Mouse (Mus musculus): Measurements from ENCODE around the gene Lgr6.
"Not testable (repeated sequence)": the region's sequence is repeated elsewhere in the genome, so short reads cannot be mapped to it uniquely, and the experiment has no call there.

Gene Lgr6

DNA sequence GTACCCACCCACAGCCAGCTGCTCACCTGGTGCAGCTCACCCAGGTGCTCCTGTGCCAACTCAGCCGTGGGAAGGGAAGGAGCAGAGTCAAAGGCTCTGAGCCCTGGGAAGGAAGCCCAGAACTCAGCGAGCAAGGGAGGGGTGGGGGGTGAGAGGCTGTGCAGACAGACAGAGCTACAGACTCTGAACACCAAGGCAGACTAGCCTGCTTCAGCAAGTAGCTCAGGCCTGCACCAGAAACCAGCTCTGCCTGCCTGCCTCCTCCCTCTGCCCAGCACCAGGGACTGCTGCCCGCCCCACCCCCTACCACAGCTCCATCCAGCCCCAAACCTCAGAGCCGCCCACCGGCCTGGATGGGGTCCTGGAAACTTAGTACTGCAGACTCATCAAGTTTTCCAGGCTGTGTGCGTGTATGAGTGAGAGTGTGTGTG is 22.9 kb upstream of the Lgr6 start:
- DNase-seq, result peak in 1 of 2 experiments; percentile 49

DNA sequence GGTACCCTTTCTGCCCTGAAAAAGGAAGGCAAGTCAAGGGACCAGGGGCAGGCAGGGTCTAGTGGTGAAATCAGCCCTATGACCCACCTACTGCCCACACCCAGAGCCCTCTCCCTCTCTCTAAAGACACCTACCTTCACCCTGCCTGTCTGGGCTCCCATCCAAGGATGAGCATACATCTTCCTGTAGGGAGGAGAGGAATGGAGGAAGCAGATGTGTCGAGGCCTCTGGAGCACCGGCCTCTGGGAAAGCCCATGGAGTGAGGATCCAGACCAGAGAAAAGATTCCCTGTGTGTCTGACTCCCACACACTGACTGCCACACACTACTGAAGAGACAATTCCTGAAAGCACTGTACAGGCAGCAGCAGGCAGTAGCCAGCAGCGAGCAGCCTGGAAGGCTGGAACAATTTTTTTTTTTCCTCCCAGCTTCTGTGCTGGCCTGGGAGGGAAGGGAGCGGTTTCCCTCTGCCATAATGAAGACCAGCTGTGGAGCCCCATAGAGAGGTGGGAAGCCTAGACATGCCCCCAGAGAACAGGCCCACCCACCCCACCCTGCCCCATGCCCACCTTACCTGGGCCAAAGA is 21.5 kb upstream of the Lgr6 start:
- DNase-seq, result peak in 1 of 2 experiments; percentile 39

DNA sequence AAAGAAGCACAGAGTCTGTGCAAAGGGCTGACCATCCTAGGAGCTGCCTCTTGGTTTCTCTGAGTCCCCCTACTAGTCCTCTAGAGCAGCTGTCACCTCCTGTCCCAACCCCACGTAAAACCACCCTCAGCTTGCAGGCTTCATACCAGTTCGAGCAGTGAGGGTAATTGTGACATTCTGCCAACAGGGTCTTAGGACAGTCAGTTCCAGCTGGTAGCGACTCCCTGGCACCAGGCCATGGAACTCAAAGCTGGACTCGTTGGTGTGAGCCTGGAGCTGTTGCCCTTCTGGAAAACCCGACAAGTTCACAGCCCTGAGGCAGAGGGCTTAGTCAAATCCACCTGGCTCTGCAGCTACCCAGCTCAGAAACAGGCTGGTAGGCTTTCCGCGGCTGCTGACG is 20.9 kb upstream of the Lgr6 start:
- DNase-seq, result peak in 1 of 2 experiments; percentile 47

DNA sequence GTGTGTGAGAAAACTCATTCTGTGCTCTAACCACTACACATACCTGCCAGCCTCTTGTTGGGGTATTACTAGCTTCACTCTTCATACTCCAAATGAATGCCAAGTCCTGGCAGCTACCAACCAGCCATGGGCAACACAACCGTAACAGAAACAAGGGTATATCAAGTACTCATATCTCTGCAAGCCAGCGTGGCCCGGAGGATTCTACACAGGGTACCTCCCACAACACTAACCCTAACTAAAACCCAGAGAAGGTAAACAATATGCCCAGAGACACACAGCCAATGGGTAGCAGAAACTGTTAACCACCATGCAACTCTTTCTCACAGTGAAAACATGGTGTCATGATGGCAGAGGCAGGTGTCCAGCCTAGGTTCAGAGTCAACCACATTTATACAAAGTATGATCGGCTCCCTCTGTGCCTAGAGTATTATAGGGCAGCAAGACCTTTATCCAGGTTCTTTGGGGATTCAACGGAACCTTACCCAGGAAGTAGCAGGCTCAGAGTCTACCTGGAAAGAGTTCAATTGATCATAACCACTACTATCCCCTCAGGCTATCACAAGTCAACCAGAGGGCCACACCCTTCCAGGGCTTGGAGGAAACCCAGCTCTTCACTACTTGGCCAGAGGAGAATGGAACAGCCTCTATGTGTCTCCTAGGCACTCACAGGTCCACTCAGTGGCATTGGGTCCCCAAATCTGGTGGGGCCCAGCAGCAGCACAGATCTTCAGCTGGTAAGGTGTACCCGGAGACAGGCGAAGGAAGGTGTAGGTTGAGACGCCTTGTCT is 19.7 kb upstream of the Lgr6 start:
- DNase-seq, result no peak

DNA sequence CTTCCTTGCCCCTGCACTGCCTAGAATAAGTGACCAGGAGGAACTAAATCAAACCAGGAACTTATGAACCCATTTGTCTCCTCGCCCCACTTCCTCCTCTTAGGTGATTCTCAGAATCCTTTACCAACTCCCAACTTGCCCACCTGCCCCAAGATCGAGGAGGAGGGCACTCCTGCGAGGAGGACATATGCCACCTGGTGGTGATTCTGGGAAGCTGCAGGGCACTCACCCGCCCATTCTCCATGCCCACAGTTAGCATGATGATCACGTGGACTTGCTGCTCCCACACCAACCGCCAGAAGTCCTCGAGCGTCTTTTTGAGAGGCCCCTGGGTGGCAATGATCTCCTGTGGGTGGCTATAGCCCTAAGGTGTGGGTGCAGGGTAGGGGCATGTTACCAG is 7.6 kb upstream of the Lgr6 start:
- peak; percentile 64 to 69 for DNase-seq

DNA sequence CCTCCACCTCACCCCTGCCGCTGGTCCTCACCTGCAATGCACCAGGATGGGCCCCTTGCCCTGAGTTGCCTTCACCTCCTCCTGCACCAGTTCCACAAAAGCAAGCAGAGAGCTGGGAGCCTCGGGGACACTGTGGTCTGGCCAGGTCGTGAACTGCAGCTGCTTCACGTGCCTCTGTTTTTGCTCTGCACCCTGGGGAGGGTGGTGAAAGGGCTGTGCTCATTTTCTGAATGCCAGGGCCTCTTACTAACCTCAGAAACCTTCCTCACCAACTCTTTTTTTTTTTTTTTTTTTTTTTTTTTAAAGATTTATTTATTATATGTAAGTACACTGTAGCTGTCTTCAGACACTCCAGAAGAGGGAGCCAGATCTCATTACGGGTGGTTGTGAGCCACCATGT is 6.2 kb upstream of the Lgr6 start:
- DNase-seq, result not testable (repeated sequence)

DNA sequence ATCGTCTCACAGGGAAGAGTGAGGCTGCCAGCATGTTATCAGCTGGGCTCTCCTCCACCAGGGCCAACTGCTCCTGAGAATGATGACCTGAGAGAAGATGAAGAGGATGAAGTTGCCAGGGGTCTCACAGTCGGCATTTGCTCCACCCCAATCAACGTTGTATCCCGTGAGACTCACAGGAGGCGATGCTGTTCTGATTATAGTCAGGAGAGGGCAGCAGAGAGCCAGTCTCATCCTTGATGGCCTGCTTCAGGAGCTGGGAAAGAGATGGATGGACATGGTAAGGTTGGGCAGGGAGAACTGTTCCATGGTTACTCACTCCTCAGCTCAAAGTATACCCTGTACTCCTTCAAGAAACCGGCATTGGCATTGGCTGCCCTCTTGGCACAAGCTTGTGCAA is 5.0 kb upstream of the Lgr6 start:
- peak; percentile 88 to 89 for DNase-seq

DNA sequence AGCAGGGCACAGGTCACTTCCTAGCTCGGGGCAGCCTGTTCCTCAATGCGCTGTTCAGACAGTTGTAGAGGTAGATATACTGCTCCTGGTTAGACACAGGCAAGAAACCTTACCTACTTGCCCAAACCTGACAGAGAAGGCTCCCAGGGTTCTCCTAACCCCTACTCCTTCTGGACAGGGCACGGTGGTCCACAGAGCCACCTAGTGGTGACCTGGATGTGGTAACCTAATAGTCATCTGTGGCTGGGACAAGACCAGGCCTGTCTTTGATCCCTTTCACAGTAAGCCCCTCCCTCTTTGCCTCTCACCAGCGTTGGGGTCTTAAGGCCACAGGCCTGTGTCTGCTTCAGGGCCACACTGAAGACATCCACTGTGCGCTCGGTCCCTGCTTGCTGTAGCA is 3.5 kb upstream of the Lgr6 start:
- DNase-seq, result peak; percentile 69 to 73

DNA sequence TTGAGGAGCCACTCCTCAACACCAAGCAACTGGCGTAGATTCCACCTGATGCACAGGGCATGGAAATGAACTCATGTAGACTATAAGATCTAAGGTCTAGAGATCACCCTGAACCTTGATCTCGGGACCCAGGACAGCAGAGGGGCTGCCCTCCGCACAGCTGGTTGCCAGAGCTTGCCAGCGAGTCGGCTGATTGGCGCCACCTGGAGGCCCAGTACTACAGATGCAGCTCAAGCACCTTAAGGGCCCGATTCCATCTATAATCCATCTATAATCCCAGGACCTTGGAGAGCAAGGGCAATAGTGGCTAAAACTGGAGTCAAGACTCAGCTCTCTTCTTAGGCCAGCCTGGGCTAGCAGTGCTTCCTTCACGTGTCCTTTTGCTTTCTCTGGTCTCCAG is 875 bp upstream of the Lgr6 start:
- DNase-seq, result peak; percentile 87 to 90

DNA sequence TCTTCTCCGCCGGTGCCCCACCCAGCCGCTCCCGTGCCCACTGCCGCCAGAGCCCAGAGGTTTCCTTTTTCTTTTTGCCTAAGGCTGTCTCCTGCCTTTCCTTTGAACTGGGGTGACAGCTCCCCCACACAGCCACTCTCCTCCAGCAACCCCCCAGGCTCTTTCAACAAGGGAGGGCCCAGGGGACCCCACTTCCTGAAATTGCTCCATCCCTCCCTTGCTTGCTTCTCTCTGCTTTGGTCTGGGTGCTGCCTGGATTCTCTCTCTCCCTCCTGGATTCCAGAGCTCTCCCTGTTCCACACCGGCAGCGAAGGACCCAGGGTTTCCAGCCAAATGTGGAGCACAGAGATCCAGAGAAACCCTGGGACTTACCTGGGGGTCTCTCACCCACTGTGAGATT is 4.7 kb downstream of the Lgr6 start:
- no peak for DNase-seq

DNA sequence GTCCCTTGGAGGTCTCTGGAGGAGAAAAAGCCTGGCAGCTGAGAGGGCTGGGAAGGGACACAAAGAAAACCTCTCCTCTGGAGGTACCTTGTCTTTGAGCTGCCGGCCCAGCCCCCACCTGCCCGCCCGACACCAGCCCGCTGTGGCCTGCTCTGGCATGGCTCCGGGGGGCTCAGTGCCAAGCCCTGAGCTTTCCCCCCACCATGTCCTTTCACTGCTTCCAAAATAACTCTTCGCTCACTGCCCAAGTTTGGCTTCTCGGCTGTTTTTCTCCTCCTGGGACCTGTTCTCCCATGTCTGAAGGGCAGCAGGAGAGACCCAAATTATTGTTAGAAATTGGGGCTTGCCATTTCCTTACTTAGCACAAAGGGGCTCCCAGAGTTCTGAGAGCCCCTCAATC is 6.6 kb downstream of the Lgr6 start:
- DNase-seq, result no peak

DNA sequence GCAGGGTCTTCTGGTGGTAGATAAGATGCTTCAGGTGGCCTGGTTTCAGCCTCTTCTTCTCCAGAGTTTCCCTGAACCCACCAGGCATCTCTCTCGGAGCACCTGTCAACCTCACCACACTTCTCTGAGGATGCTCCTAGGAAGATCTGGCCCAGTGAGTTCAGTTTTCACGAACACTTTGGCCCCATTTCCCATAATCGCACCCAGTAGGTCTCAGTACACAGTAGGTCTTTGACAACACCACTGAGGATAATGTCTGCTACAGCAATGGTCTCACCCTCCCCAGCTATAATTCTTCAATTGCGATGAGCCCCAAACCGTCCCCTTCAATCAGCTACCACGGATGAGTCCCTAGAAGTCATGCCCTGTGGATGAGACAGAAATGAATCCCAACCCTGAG is 7.6 kb downstream of the Lgr6 start:
- DNase-seq, result no peak

DNA sequence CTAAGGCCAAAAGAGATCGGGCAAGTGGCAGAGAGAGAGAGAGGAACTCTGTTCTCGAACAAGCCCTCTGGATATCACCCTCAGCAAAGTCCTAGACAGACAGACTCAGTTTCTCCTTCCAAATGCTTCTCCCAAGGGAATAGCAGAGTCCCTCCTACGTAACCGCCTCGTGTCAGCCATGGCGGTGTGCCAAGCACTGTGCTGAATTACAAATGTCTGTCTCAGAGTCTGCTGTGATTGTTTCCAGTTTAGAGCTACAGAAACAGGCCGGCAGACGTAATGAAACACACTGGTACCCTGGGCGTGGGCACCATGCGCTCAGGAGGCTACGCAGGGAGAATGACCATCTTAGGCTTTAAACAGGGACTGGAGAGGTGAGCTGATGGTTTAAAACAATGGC is 8.8 kb downstream of the Lgr6 start:
- no peak for DNase-seq

DNA sequence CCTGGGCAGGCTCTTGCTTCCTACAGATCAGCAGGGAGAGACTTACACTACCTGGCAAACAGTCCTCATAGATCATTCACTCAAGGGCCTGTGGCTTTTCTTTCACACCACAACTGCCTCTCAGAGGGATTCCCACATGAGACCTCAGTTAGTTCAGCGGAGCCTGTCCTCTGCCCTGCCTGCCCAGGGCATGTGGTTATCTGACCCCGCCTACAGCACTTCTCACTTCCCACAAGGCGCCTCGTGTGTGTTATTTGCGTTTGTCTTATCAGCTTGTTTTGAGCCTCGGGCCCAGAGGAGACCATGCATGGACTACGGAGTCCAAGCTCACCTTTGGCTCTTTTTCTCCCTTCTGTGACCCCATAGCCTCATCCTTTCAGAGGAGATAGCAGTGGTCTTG is 9.9 kb downstream of the Lgr6 start:
- no peak for DNase-seq

DNA sequence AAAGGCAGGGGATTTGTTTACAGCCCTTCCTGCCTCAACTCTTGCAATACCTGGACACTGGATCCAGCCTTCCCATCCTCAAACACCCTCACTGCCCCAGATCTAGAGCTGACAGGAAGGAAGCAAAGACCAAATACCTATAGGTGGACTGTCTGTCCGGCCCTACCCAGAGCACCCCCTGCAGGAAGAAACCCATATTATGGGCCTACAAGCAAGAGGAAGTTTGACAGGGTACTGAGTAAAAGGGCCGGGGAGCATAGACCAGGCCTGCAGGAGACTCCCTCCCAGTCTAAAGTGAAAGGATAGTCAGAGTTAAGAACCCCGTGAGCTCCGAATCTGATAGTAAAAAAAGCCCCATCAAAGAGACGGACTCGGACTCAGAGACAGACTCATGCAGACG is 10.4 kb downstream of the Lgr6 start:
- no peak for DNase-seq

DNA sequence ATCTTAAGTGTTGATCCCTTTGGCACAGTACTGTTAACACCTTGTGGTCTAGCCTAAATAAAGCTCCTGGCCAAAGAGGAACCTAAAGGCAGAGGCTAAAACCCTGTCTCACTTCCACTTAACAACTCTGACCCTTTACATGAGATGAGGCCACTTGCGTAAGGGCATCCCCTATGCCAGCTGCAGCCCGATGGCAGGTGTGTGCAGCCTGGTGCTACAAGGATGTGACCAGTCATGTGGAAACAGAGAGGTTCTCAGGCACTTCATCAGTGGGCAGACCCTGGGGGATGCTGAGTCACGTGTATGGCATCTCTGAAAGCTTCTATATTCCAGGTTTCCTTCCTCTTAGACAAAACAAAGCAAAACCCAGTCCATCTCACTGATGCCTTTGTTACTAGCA is 14.2 kb downstream of the Lgr6 start:
- DNase-seq, result no peak

DNA sequence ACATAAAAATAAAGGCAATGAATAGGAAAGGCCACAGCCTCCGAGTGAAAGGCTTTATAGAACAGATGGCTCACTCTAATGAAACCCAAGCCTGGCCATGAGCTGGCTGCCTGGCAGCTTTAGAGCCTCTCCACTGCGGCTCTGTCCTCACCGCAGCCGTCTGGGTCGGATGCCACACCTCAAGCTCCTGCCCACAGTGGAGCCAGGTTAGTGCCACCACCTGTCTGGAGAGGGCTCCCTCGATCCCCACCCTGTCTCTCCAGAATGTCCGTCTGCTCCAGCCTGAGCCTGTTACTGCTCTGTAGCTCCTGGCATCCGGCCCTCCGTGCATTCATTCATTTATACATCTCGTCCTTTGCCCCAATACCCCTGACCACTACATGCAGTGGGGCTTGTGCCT is 15.4 kb downstream of the Lgr6 start:
- no peak for DNase-seq

DNA sequence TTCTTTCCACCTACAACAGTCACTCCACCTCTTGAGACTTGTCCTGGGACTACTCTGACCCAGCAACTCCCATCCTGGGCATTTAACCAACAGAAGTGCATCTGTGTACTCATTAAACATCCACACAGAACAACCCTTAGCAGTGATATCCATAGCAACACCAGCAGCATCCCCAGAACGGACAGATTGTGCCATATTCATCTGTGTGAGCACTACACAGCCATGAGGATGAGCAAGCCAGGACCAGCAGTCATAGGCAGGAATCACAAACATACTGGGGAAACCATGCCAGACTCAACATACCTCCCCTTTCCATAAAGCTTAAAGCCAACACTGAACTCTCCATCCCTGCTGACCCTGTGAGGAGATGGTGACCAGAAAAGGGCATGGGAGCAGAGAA is 17.7 kb downstream of the Lgr6 start:
- DNase-seq, result no peak

DNA sequence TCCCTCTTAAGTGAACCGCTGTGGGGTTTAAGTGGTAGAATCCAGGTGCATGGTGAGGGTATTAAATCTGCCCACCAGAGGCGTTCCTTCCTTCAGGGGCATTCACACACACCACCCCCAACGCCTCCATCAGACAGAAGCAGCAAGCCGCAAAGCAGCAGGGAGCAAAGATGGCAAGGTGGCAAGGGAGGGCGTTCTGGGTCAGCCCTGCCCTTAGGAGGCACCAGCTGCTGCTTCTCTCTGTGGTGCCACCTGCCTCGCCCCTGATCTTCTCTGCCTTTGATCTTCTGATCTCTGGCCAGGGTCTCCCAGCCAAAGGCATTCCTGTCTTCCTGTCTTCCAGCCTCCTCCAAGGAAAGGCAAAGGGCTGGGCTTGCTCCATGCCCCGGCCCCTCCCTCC is 19.1 kb downstream of the Lgr6 start:
- DNase-seq, result no peak

DNA sequence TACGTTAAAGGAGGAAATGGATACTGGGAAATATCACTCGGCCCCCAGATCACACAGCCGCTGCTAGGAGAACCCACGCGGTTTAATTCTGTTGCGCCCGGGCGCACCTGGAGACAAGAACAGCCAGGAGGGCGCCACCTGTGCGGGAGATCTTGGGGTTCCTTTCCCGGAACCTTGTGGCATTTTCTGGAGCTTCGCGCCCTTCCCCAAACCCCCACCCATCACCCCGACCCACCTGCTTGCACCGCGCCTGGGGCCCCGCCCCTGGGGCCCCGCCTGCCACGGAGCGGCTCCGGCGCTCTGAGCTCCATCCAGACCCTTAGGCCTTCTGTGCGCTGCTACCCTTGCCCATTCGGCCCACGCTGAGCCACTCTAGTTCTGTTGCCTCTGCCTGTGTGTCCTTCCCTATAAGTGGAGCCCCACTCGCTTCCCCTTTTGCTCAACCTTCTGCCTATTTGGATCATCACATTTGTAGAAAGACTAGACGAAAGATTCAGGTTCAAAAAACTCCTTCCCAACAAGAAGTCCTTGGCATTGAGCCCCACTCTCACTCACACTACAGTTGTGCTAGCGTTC is 19.7 kb downstream of the Lgr6 start:
- DNase-seq, result no peak

DNA sequence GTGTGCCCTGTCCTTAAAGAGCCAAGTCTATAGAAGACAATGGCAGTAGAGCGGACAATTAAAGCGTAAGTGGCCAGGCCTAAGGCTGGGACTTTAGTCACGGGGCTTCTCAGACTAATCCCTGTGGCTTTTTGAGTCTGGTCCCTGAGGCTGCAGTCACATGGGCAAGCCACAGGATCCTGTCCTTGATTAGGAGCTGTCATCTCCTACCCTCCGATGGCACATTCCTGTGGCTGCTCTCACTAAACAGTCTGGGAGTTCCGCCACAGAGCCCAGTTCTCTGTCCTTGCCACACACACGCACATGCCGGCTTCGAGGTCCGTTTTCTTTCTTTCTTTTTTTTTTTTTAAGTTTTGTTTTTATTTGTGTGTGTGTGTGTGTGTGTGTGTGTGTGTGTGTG is 21.6 kb downstream of the Lgr6 start:
- DNase-seq, result no peak

DNA sequence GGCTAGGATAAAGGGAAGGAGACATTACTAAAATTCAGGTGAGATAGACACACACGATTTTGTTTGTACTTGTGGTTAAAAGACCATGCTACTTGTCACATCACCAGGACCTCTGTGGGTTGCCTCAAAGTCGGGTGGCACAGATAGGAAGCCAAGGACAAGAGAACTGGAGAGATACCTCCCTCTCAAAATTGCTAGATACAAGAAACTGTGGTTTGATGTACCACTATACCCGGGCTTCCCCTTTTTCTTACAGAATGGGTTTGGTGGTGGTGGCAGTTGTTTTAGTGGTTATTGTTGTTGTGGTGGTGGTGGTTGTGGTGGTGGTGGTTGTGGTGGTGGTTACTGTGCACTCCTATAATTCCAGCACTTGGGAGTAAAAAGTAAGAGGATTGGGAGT is 22.8 kb downstream of the Lgr6 start:
- DNase-seq, result no peak

DNA sequence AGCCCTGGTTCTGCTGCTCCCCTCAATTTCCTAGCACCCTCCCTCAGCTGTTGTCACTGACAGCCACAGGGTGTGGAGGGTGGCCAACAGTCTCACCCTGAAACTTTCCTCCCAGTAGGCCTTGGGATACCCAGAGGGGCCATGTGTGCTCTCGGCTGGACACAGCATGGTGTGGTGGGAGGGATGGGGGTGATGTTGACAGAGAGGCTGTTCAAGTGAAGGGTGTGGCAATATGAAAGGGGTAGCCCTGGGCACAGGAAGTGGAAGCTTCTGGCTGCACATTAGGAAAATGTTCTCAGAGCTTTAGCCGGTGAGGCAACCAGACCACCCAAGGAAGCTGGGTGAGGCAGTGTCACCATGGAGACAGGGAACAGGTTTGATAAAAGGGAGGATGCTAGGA is 26.1 kb downstream of the Lgr6 start:
- DNase-seq, result no peak

DNA sequence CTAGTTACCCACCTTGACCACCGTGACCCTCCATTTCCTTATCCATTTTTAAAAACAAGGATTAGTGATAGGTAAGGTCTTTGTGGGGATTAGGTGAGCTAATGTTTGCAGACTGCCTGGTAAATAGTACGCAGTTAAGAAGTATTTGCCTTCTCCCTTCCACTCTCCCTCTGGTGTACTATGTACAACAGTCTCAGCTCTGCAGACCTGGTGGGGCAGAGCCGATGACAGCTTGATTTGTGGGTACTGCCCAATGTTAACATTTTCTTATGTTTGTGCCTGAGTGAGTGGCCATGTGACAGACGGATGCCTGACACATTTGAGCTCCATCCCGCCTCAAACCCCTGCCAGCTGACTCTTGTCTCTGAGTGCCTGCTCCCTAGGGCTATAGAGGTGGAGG is 28.6 kb downstream of the Lgr6 start:
- DNase-seq, result no peak

DNA sequence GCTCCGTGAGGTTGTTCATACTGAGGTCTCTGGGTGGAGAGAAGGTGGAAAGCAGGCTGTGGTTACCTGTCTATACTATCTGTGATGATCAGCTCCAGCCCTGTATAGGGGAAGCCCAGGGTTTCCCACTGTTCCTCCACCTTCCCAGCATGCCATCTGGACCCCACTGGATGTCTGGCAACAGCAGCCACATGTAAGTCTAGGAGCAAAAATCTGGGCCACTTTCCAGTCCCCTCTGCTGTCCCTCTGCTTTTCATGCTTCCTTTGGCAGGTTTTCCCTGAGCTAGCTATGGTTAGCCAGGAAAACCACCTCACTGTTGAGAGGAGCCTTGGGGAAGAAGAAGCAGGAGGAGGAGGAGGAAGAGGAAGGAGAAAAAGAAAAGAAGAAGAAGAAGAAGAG is 29.8 kb downstream of the Lgr6 start:
- DNase-seq, result no peak

Data from kidney, postnatal 4 days (tissue).